Comparison of ENCODE assay signal across 8 mouse cellular contexts in the genomic region with DNA sequence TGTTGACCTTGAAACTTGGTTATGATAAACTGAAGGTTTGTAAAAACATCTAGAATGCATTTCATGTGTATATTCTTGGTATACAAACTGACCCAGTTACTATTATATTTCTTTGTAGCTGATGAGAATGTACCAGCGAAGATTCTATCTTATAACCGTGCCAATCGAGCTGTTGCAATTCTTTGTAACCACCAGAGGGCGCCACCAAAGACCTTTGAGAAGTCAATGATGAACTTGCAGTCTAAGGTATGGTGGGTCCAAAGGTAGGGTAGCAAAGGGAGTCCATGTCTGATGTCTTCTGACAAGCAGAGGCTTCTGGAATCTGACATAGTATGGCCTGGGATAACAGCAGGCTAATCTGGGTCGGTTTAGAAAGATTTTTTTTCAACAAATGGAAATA. TPM values are rescaled to one million over a fixed set of nuclear protein-coding genes. Genes with fewer than 3 reads are reported as not detected.
DNase-seq lines count a peak whose midpoint lies in the region; ATAC-seq and TF ChIP-seq lines count a peak whose summit lies in the region.

No protein-coding gene starts in this region.

- WGBS in heart, embryonic 12.5 days = 76% methylated on average over 5 of the region's 5 CpGs
- 77% methylated on average over 5 of the region's 5 CpGs for WGBS in thymus, adult 2 months

- H3K4me2 ChIP-seq in heart, embryonic 12.5 days = no peak overlapping the region

- intact Hi-C loops in heart, postnatal 36 days (cut with DNase I) = loop anchor here (5.0 kb wide), 2 partner anchors 105 to 120 kb away; no protein-coding TSS in a partner anchor
- intact Hi-C loops in left cerebral cortex, postnatal 25 days (cut with DNase I) = no loop called here

- H3K4me3 ChIP-seq in heart, embryonic 12.5 days = no peak overlapping the region
- H3K4me3 ChIP-seq in thymus, adult 2 months (ENCODE audit: control insufficient read depth, insufficient read depth, low read length) = no peak overlapping the region

- DNase-seq in heart, postnatal 36 days = peak; percentile 52 to 61
- peak; percentile 58 for DNase-seq in thymus, adult 2 months
- no peak for DNase-seq in thymus, adult 18-20 months
- no peak for DNase-seq in urinary bladder, adult 18-20 months (ENCODE audit: low spot score in 2 of 2)
- DNase-seq in left cerebral cortex, postnatal 25 days (ENCODE audit: low spot score in 2 of 2) = no peak

- no peaks in the 10 kb centered on the region for H3K9me3 ChIP-seq in heart, embryonic 12.5 days (replicated peaks)

- H3K36me3 ChIP-seq in heart, embryonic 12.5 days = peaks cover 83% of the 10 kb centered on the region
- H3K36me3 ChIP-seq in thymus, adult 2 months (ENCODE audit: control insufficient read depth, insufficient read depth, low read length) = peaks cover 96% of the 10 kb centered on the region

- no peaks in the 10 kb centered on the region for H3K27me3 ChIP-seq in heart, embryonic 12.5 days (replicated peaks)
- no peaks in the 10 kb centered on the region for H3K27me3 ChIP-seq in thymus, adult 2 months (ENCODE audit: control insufficient read depth, insufficient read depth, low read length)

- no peak for TF ChIP-seq CTCF in thymus, adult 2 months (IDR thresholded peaks at IDR 0.05; ENCODE audit: borderline replicate concordance, control insufficient read depth, extremely low read depth, insufficient read depth, low read length, poor library complexity)

- H3K4me1 ChIP-seq in heart, embryonic 12.5 days (replicated peaks) = no peaks in the 10 kb centered on the region
- no peaks in the 10 kb centered on the region for H3K4me1 ChIP-seq in thymus, adult 2 months (replicated peaks; ENCODE audit: control insufficient read depth, insufficient read depth, low read length)

- no peak for TF ChIP-seq POLR2A in thymus, adult 2 months (IDR thresholded peaks at IDR 0.05; ENCODE audit: control insufficient read depth, extremely low read depth, insufficient read depth, low read length, poor library complexity)

- ATAC-seq in heart, embryonic 12.5 days (ENCODE audit: insufficient number of reproducible peaks, low FRiP score) = no peak
- peak; percentile 65; the same call in 1 of the 2 replicates for ATAC-seq in common myeloid progenitor, adult 5-6 weeks (replicated peaks; ENCODE audit: low read depth, poor library complexity, severe bottlenecking)
- ATAC-seq in megakaryocyte-erythroid progenitor cell, adult 5-6 weeks (replicated peaks; ENCODE audit: low FRiP score, low TSS enrichment, poor library complexity, severe bottlenecking) = peak; percentile 68; the same call in 1 of the 2 replicates

- H3K9ac ChIP-seq in heart, embryonic 12.5 days = no peak overlapping the region

- H3K27ac ChIP-seq in heart, embryonic 12.5 days (ENCODE audit: poor library complexity, severe bottlenecking) = no peak overlapping the region
- no peak overlapping the region for H3K27ac ChIP-seq in thymus, adult 2 months (ENCODE audit: control insufficient read depth, insufficient read depth, low read length)

RNA-seq across cellular contexts. Expression of a gene that starts 13.8 kb away (rescaled TPM):
- 10 to 100 TPM; 56.7 to 73.1 TPM for total RNA-seq in heart, postnatal 36 days (2021)
- polyA plus RNA-seq in heart, embryonic 12.5 days (2016; fragmentation: Nextera tagmentation; extraction: Ambion mirVana) = 47.4 TPM in 2 replicates
- polyA plus RNA-seq in thymus, adult 2 months (2012; rRNA removed) = 237 and 294 TPM in 2 replicates
- total RNA-seq in common myeloid progenitor, adult 5-6 weeks (2017) = 35.5 and 41.5 TPM in 2 replicates
- total RNA-seq in megakaryocyte-erythroid progenitor cell, adult 5-6 weeks (2014; fragmentation: Nextera tagmentation) = 18.8 and 20.7 TPM in 2 replicates
- total RNA-seq in megakaryocyte-erythroid progenitor cell, adult 5-6 weeks (2017) = 14.7 and 19.3 TPM in 2 replicates
- total RNA-seq in left cerebral cortex, postnatal 25 days (2021) = 100 to 1,000 TPM; 102 to 111 TPM

Comparison
In these comparisons a context has a peak if more than half of its experiments do, and no peak if none do; other contexts are left out.
1. DNase-seq: peak in heart, postnatal 36 days (2 of 2) and thymus, adult 2 months (single experiment); none in thymus, adult 18-20 months (0 of 2), urinary bladder, adult 18-20 months (0 of 2) and left cerebral cortex, postnatal 25 days (0 of 2).